Mouse (Mus musculus) ovary, postnatal 14 days (tissue): Measurements from ENCODE around the gene Icam5.
A peak's percentile ranks its signal among the peaks of the same experiment; 100 is the strongest.

ENCODE experiments used
- DNase-seq: peaks from one replicate; pipeline ENCODE4 v3.0.0; 2022; ENCODE audit warnings: low spot score

The Icam5 gene

GRCm38 (mm10) chr9:21014691-21015570 is 16.9 kb upstream of the Icam5 start:
- no peak for DNase-seq

DNA sequence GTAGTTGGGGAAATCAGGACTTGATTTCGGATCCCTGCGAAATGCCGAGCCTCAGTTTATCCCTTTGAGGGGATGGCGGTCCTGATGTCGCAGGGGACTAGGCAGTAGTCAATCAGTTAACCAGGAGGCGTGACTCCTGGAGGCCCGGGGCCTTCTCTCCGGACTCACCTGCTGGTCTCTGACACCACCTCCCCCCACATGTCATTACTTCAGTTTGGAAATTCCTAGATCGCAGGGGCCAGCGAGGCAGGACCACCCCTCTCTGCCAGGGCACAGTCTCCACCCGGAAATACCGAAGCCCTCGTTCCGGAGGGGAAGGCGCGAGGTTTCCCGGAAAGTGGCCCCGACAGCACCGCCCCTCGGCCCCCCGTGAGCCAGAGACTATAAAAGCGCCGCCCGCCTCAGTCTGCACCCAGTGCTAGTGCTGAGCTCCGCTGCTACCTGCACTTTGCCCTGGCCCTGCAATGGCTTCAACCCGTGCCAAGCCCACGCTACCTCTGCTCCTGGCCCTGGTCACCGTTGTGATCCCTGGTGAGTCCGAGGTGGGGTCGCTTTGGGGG is 16.2 kb upstream of the Icam5 start, which contains the start of gene Icam1:
Icam1 (plus strand) TSS at position 415 of the 560 bp plus-strand sequence.
- DNase-seq: peak; percentile 58

- no peak for DNase-seq
Observed at GRCm38 (mm10) chr9:21016331-21017176, 15.3 kb upstream of the Icam5 start.

DNA sequence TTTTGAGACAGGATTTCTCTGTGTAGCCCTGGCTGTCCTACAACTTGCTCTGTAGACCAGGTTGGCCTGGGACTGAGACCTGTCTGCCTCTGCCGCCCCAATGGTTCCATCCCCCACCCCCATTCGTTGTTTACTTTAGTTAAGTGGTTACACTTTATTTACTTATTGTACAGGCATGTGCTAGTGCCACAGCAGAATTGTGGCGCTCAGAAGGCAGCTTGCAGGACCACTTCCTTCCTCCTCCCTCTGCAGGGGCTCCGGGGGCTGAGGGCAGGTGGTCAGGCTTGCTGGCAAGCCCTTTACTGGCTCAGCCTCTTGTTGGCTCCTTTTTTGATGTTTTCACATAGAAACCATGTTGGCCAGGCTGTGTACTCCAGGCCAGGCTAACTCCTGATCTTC is 14.7 kb upstream of the Icam5 start:
- DNase-seq: no peak

GRCm38 (mm10) chr9:21018600-21018999 is 13.3 kb upstream of the Icam5 start:
- DNase-seq: no peak

GRCm38 (mm10) chr9:21021363-21021762 is 10.5 kb upstream of the Icam5 start:
- DNase-seq: no peak

- no peak for DNase-seq
Observed at GRCm38 (mm10) chr9:21022288-21022687, 9.6 kb upstream of the Icam5 start.

DNA sequence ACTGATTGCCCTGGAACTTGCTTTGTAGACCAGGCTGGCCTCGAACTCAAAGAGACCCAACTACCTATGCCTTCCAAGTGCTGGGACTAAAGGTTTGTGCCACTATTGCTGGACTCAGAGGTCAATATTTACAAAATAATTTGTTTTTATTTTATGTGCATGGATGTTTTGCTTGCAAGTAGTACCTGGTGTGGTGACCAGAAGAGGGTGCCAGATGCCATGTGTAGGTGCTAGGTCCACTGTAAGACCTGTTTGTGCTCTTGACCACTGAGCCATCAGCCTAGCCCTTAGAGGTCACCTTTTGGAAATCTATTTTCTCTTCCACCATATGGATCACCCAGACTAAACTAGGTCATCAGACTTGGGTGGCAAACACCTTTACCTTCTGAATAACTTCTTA is 9.1 kb upstream of the Icam5 start:
- DNase-seq: no peak

DNA sequence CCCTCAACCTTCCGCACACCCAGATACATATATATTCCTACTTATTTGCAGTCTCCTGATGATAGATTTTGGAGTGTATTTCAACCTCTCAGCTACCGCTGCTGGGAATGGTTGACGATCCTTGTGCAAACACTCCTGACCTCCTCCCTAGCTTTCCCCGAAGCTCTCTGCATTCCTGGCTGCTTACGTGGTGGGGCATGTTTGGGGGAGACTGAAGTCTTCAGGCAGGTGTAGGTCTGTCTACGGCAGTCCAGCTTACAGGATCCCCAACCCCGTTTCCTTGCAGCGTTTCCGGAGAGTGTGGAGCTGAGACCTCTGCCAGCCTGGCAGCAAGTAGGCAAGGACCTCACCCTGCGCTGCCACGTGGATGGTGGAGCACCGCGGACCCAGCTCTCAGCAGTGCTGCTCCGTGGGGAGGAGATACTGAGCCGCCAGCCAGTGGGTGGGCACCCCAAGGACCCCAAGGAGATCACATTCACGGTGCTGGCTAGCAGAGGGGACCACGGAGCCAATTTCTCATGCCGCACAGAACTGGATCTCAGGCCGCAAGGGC is 6.5 kb upstream of the Icam5 start:
- no peak for DNase-seq

DNA sequence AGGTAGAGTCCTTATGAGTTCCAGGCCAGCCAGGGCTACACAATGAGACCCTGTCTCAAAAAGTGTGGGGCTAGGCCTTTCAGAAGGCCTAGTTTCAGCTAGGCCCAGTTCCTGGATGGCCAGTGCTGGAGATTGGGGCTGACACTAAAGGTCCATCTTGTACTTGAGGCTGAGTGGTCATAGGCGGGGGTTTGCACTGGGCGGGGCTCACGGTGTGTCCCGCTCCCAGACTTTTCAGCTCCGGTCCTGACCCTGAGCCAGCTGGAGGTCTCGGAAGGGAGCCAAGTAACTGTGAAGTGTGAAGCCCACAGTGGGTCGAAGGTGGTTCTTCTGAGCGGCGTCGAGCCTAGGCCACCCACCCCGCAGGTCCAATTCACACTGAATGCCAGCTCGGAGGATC is 5.0 kb upstream of the Icam5 start:
- DNase-seq: no peak

GRCm38 (mm10) chr9:21027774-21028290 is 4.0 kb upstream of the Icam5 start:
- DNase-seq: no peak

DNA sequence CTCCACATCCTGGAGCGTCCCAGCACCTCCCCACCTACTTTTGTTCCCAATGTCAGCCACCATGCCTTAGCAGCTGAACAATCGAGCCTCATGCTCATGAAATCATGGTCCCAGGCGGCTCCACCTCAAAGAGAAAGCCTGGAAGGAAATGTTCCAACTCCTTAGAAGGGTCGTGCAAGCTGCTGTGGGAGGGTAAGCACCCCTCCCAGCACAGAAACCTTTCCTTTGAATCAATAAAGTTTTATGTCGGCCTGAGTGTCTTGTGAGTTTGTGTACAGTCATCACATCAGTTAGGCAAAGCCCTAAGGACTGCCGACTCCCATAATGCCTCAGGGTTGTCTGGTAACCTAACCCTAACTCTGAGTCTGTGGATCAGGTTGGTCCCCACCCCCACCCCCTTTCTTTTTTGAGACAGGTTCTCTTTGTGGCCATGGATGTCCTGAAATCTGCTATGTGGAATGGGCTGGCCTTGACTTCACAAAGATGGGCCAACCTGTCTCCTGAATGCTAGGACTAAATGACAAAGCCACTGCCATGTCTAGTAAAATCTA is 3.2 kb upstream of the Icam5 start:
- DNase-seq: no peak

GRCm38 (mm10) chr9:21029291-21030054 is 2.4 kb upstream of the Icam5 start, which contains the start of gene Icam4:
TSS of gene Icam4 (plus strand) at chr9:21029373.
- DNase-seq: peak; percentile 75

GRCm38 (mm10) chr9:21030055-21030600 is 1.7 kb upstream of the Icam5 start:
- DNase-seq: no peak

GRCm38 (mm10) chr9:21030781-21031250 is 1.1 kb upstream of the Icam5 start:
- peak; percentile 69 for DNase-seq

GRCm38 (mm10) chr9:21031251-21031895 is 500 bp upstream of the Icam5 start:
- no peak for DNase-seq

- no peak for DNase-seq
Observed at GRCm38 (mm10) chr9:21032491-21032890, 618 bp downstream of the Icam5 start.

GRCm38 (mm10) chr9:21033136-21033535 is 1.3 kb downstream of the Icam5 start:
- no peak for DNase-seq

DNA sequence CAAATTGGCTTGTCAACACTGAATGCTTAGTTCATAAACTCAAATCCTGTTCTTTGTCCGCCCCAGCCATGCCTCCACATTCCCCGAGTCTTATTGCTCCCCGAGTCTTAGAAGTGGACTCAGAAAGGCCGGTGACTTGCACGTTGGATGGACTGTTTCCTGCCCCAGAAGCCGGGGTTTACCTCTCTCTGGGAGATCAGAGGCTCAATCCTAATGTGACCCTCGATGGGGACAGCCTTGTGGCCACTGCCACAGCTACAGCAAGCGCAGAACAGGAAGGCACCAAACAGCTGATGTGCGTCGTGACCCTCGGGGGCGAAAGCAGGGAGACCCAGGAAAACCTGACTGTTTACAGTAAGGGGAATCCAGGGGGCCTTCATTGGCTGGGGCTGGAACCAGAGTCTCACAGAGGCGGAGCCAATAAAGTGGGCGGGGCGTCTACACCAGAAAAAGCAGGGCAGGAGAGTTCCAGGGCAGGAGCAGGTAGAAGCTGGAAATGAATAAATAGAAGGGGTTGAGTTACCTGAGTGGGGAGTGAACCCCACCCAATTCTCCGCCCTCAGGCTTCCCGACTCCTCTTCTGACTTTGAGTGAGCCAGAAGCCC is 2.7 kb downstream of the Icam5 start:
- no peak for DNase-seq

DNA sequence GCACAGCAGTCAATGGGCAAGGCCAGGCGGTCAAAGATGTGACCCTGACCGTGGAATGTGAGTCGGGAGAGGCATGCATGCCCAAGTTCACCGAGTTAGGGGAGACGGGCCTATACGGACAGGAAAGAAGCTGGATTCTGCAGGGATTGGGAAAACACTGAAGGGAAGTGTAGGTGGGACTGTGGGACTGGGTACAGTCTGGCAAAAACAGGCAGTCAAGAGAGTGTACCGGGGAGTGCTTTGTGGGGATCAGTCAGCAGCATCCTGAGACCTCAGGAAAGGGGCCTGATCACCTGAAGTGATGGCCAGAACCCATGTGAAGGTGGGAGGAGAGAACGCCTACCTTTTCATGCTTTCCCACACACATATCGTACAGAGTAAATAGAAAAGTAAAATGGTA is 3.7 kb downstream of the Icam5 start:
- DNase-seq: no peak
